Mouse (Mus musculus) heart, postnatal 0 days (tissue): ENCODE data around the gene Kcnj10. TPM values are rescaled to one million over a fixed set of nuclear protein-coding genes. Genes with fewer than 3 reads are reported as not detected.

Source experiments
- ATAC-seq: fragments of 200-750 bp; cut with Nextera tagmentation; 2 replicates; pipeline ENCODE4 v1.8.0; 2017; ENCODE audit warnings: low read depth, moderate number of reproducible peaks, moderate library complexity; ENCODE audit not compliant: insufficient read depth
- DNase-seq: peaks from one replicate; pipeline ENCODE4 v3.0.0-alpha.2; 2016; ENCODE audit warnings: low spot score
- H3K27ac ChIP-seq: fragments of 300-500 bp; sonication (generic); 2 replicates; pipeline ENCODE4 v1.5.1; 2014; ENCODE audit warnings: low read depth, mild to moderate bottlenecking
- H3K27me3 ChIP-seq: fragments of 300-500 bp; sonication (generic); 2 replicates; pipeline ENCODE4 v1.6.1; 2014; ENCODE audit warnings: low read length, mixed read lengths; ENCODE audit not compliant: control insufficient read depth, insufficient read depth
- H3K36me3 ChIP-seq: fragments of 300-500 bp; sonication (generic); replicated peaks from 2 replicates; pipeline ENCODE4 v1.6.1; 2014; ENCODE audit warnings: low read length, mixed read lengths; ENCODE audit not compliant: control insufficient read depth, insufficient read depth
- H3K4me1 ChIP-seq: fragments of 300-500 bp; sonication (generic); 2 replicates; pipeline ENCODE4 v1.6.1; 2014; ENCODE audit warnings: antibody characterized with exemption; ENCODE audit not compliant: control insufficient read depth, insufficient read depth
- H3K4me2 ChIP-seq: fragments of 300-500 bp; sonication (generic); 2 replicates; pipeline ENCODE4 v1.6.1; 2014; ENCODE audit warnings: low read depth, mild to moderate bottlenecking, low read length, moderate library complexity
- H3K4me3 ChIP-seq: fragments of 300-500 bp; sonication (generic); 2 replicates; pipeline ENCODE4 v1.5.1; 2014; ENCODE audit warnings: low read depth, low read length
- H3K9ac ChIP-seq: fragments of 300-500 bp; sonication (generic); replicated peaks from 2 replicates; pipeline ENCODE4 v1.6.1; 2014; ENCODE audit warnings: low read depth, low read length, mixed read lengths
- H3K9me3 ChIP-seq: fragments of 300-500 bp; sonication (generic); replicated peaks from 2 replicates; pipeline ENCODE4 v1.6.1; 2016; ENCODE audit warnings: low read length; ENCODE audit not compliant: control insufficient read depth
- CTCF ChIP-seq: IDR thresholded peaks from 2 replicates; pipeline ENCODE4 v1.5.1; 2016; ENCODE audit warnings: antibody characterized with exemption, control low read depth, low read depth
- EP300 ChIP-seq: IDR thresholded peaks from 2 replicates; pipeline ENCODE4 v1.6.1; 2016; ENCODE audit warnings: antibody characterized with exemption, low read depth
- WGBS: fragments of 180-500 bp; shearing (Covaris S2); extraction: QIAGEN DNeasy Blood & Tissue Kit; methylation state at CpG from one replicate; pipeline ENCODE4 v1.1.7; 2014; 5-methylcytosine and 5-hydroxymethylcytosine counted together
- polyA plus RNA-seq: library from polyadenylated mRNA; unstranded; fragments of >200 nt; fragmentation: Nextera tagmentation; extraction: Ambion mirVana; gene quantifications from 2 replicates; pipeline ENCODE4 v1.2.1, GENCODE M21; 2015
- total RNA-seq: library from RNA; depleted of rRNA; stranded (reverse); fragments of >200 nt; gene quantifications from 2 replicates; pipeline ENCODE4 v1.2.3, GENCODE M21; 2014; ENCODE audit warnings: low replicate concordance

Kcnj10 gene
- total and polyA plus RNA-seq, 2 experiments from 2014 or later = not detected

GRCm38 (mm10) chr1:172312768-172313561, 28.0 kb upstream of the Kcnj10 start:
- DNase-seq (no peak), ATAC-seq (0 out of 2 replicates have a peak, but pooled peaks have one; percentile 0)
- H3K4me2 ChIP-seq = peak overlapping the region; percentile 91
- H3K27me3 ChIP-seq = no peaks in the 10 kb centered on the region
- peak overlapping the region; percentile 66 for H3K4me3 ChIP-seq
- whole genome bisulfite sequencing = 18% methylated on average over 16 of the region's 16 CpGs
- H3K27ac ChIP-seq = no peak overlapping the region
- peaks cover 4% of the 10 kb centered on the region; the same call in 1 of the 2 replicates for H3K4me1 ChIP-seq
- peak overlapping the region; percentile 68 for H3K9ac ChIP-seq
- no peaks in the 10 kb centered on the region for H3K9me3 ChIP-seq
- H3K36me3 ChIP-seq = no peaks in the 10 kb centered on the region
- no peak for TF ChIP-seq CTCF
- no peak for TF ChIP-seq EP300

GRCm38 (mm10) chr1:172313613-172314411, 27.2 kb upstream of the Kcnj10 start:
- Histone ChIP-seq H3K4me2 (no peak overlapping the region), H3K27me3 (no peaks in the 10 kb centered on the region), H3K9ac (no peak overlapping the region), H3K4me1 (peaks cover 4% of the 10 kb centered on the region; the same call in 1 of the 2 replicates), H3K36me3 (no peaks in the 10 kb centered on the region), H3K9me3 (no peaks in the 10 kb centered on the region), H3K4me3 (no peak overlapping the region), H3K27ac (no peak overlapping the region)
- 82% methylated on average over 10 of the region's 10 CpGs for WGBS
- DNase-seq (no peak), ATAC-seq (no peak)
- TF ChIP-seq CTCF (no peak), EP300 (no peak)

GRCm38 (mm10) chr1:172314911-172315310, 26.1 kb upstream of the Kcnj10 start:
- no peak overlapping the region for H3K9ac ChIP-seq
- ATAC-seq = no peak
- no peak overlapping the region for H3K4me3 ChIP-seq
- H3K9me3 ChIP-seq = no peaks in the 10 kb centered on the region
- no peaks in the 10 kb centered on the region for H3K27me3 ChIP-seq
- DNase-seq = no peak
- no peak overlapping the region for H3K27ac ChIP-seq
- peaks cover 4% of the 10 kb centered on the region; the same call in 1 of the 2 replicates for H3K4me1 ChIP-seq
- TF ChIP-seq EP300 (no peak), CTCF (no peak)
- no peak overlapping the region for H3K4me2 ChIP-seq
- WGBS = 78% methylated on average over 3 of the region's 3 CpGs
- 0 out of 2 replicates have a peak, but pooled peaks cover 4% of the 10 kb centered on the region for H3K36me3 ChIP-seq

GRCm38 (mm10) chr1:172317431-172317830, 23.6 kb upstream of the Kcnj10 start:
- Histone ChIP-seq H3K36me3 (0 out of 2 replicates have a peak, but pooled peaks cover 4% of the 10 kb centered on the region), H3K4me3 (no peak overlapping the region), H3K4me2 (no peak overlapping the region), H3K27me3 (no peaks in the 10 kb centered on the region), H3K9ac (no peak overlapping the region), H3K4me1 (0 out of 2 replicates have a peak, but pooled peaks cover 4% of the 10 kb centered on the region), H3K27ac (no peak overlapping the region), H3K9me3 (no peaks in the 10 kb centered on the region)
- no peak for DNase-seq
- no peak for ATAC-seq
- 67% methylated on average over 18 of the region's 18 CpGs for WGBS
- TF ChIP-seq EP300 (no peak), CTCF (no peak)

GRCm38 (mm10) chr1:172317946-172318345, 23.1 kb upstream of the Kcnj10 start:
- Histone ChIP-seq H3K27ac (no peak overlapping the region), H3K4me1 (0 out of 2 replicates have a peak, but pooled peaks cover 2% of the 10 kb centered on the region), H3K4me2 (no peak overlapping the region), H3K27me3 (no peaks in the 10 kb centered on the region), H3K4me3 (no peak overlapping the region), H3K36me3 (0 out of 2 replicates have a peak, but pooled peaks cover 4% of the 10 kb centered on the region), H3K9ac (no peak overlapping the region), H3K9me3 (no peaks in the 10 kb centered on the region)
- TF ChIP-seq EP300 = no peak
- no peak for TF ChIP-seq CTCF
- 73% methylated on average over 15 of the region's 15 CpGs for WGBS
- DNase-seq (no peak), ATAC-seq (no peak)
